Mouse (Mus musculus): Measurements from ENCODE around the gene Jak3. TPM values are rescaled to one million over a fixed set of nuclear protein-coding genes. Genes with fewer than 3 reads are reported as not detected.

The Jak3 gene
- polyA plus RNA-seq, 1 experiment from 2014 or later: 3.4 TPM

GRCm38 (mm10) chr8:71659751-71660150 is 16.3 kb upstream of the Jak3 start:
- H3K4me3 ChIP-seq (replicated peaks; ENCODE audit: low read length): no peak overlapping the region
- WGBS: 19% methylated on average over 1 of the region's 1 CpGs
- H3K27me3 ChIP-seq (replicated peaks; ENCODE audit: control insufficient read depth, insufficient read depth, low read length): peaks cover 17% of the 10 kb centered on the region
- peaks cover 6% of the 10 kb centered on the region; the same call in 1 of the 2 replicates for H3K36me3 ChIP-seq (ENCODE audit: control insufficient read depth, insufficient read depth)
- H3K9me3 ChIP-seq (ENCODE audit: control insufficient read depth, low read length): no peaks in the 10 kb centered on the region
- no peak overlapping the region for H3K4me2 ChIP-seq (ENCODE audit: low read length)
- H3K4me1 ChIP-seq (replicated peaks; ENCODE audit: control insufficient read depth, insufficient read depth, low read length): peaks cover 7% of the 10 kb centered on the region
- peak; percentile 32; the same call in 1 of the 2 replicates for ATAC-seq
- no peak overlapping the region for H3K27ac ChIP-seq (ENCODE audit: low read length)
- H3K9ac ChIP-seq (replicated peaks; ENCODE audit: low read depth, low read length): no peak overlapping the region

GRCm38 (mm10) chr8:71660325-71661120 is 15.6 kb upstream of the Jak3 start:
- Histone ChIP-seq H3K27ac (ENCODE audit: low read length) (no peak overlapping the region), H3K36me3 (ENCODE audit: control insufficient read depth, insufficient read depth) (peaks cover 6% of the 10 kb centered on the region; the same call in 1 of the 2 replicates)

GRCm38 (mm10) chr8:71665331-71666130 is 10.6 kb upstream of the Jak3 start:
- no peak for ATAC-seq
- H3K27me3 ChIP-seq (replicated peaks; ENCODE audit: control insufficient read depth, insufficient read depth, low read length): no peaks in the 10 kb centered on the region
- H3K9me3 ChIP-seq (ENCODE audit: control insufficient read depth, low read length): no peaks in the 10 kb centered on the region
- H3K4me3 ChIP-seq (replicated peaks; ENCODE audit: low read length): no peak overlapping the region
- H3K4me2 ChIP-seq (ENCODE audit: low read length): no peak overlapping the region
- peaks cover 38% of the 10 kb centered on the region for H3K4me1 ChIP-seq (replicated peaks; ENCODE audit: control insufficient read depth, insufficient read depth, low read length)
- WGBS: 4% methylated on average over 22 of the region's 22 CpGs
- no peak overlapping the region for H3K27ac ChIP-seq (ENCODE audit: low read length)
- H3K9ac ChIP-seq (replicated peaks; ENCODE audit: low read depth, low read length): no peak overlapping the region
- peaks cover 3% of the 10 kb centered on the region; the same call in 1 of the 2 replicates for H3K36me3 ChIP-seq (ENCODE audit: control insufficient read depth, insufficient read depth)

More at GRCm38 (mm10) chr8:71660325-71661120, 15.6 kb upstream of the Jak3 start:
- H3K27me3 ChIP-seq (replicated peaks; ENCODE audit: control insufficient read depth, insufficient read depth, low read length): peaks cover 13% of the 10 kb centered on the region
- ATAC-seq: peak; percentile 73
- no peaks in the 10 kb centered on the region for H3K9me3 ChIP-seq (ENCODE audit: control insufficient read depth, low read length)
- H3K4me3 ChIP-seq (replicated peaks; ENCODE audit: low read length): no peak overlapping the region
- 7% methylated on average over 36 of the region's 36 CpGs for WGBS
- no peak overlapping the region for H3K4me2 ChIP-seq (ENCODE audit: low read length)
- no peak overlapping the region for H3K9ac ChIP-seq (replicated peaks; ENCODE audit: low read depth, low read length)
- H3K4me1 ChIP-seq (replicated peaks; ENCODE audit: control insufficient read depth, insufficient read depth, low read length): peaks cover 7% of the 10 kb centered on the region

GRCm38 (mm10) chr8:71666855-71667254 is 9.2 kb upstream of the Jak3 start:
- peaks cover 40% of the 10 kb centered on the region for H3K4me1 ChIP-seq (replicated peaks; ENCODE audit: control insufficient read depth, insufficient read depth, low read length)
- peak overlapping the region; percentile 46 for H3K9ac ChIP-seq (replicated peaks; ENCODE audit: low read depth, low read length)

GRCm38 (mm10) chr8:71667256-71667655 is 8.8 kb upstream of the Jak3 start:
- Histone ChIP-seq H3K4me2 (ENCODE audit: low read length) (peak overlapping the region; percentile 37), H3K27me3 (replicated peaks; ENCODE audit: control insufficient read depth, insufficient read depth, low read length) (no peaks in the 10 kb centered on the region), H3K4me1 (replicated peaks; ENCODE audit: control insufficient read depth, insufficient read depth, low read length) (peaks cover 44% of the 10 kb centered on the region), H3K9me3 (ENCODE audit: control insufficient read depth, low read length) (no peaks in the 10 kb centered on the region), H3K9ac (replicated peaks; ENCODE audit: low read depth, low read length) (peak overlapping the region; percentile 46), H3K4me3 (replicated peaks; ENCODE audit: low read length) (no peak overlapping the region), H3K36me3 (ENCODE audit: control insufficient read depth, insufficient read depth) (peaks cover 3% of the 10 kb centered on the region; the same call in 1 of the 2 replicates), H3K27ac (ENCODE audit: low read length) (peak overlapping the region; percentile 61)
- 36% methylated on average over 5 of the region's 5 CpGs for WGBS
- ATAC-seq: no peak

More at GRCm38 (mm10) chr8:71666855-71667254, 9.2 kb upstream of the Jak3 start:
- no peak for ATAC-seq
- H3K36me3 ChIP-seq (ENCODE audit: control insufficient read depth, insufficient read depth): peaks cover 3% of the 10 kb centered on the region; the same call in 1 of the 2 replicates
- no peaks in the 10 kb centered on the region for H3K27me3 ChIP-seq (replicated peaks; ENCODE audit: control insufficient read depth, insufficient read depth, low read length)
- H3K4me2 ChIP-seq (ENCODE audit: low read length): peak overlapping the region; percentile 17; the same call in 1 of the 2 replicates
- no peak overlapping the region for H3K4me3 ChIP-seq (replicated peaks; ENCODE audit: low read length)
- peak overlapping the region; percentile 47 for H3K27ac ChIP-seq (ENCODE audit: low read length)
- no peaks in the 10 kb centered on the region for H3K9me3 ChIP-seq (ENCODE audit: control insufficient read depth, low read length)
- WGBS: 16% methylated on average over 1 of the region's 1 CpGs

- Histone ChIP-seq H3K27me3 (replicated peaks; ENCODE audit: control insufficient read depth, insufficient read depth, low read length) (no peaks in the 10 kb centered on the region), H3K9me3 (ENCODE audit: control insufficient read depth, low read length) (no peaks in the 10 kb centered on the region), H3K4me1 (replicated peaks; ENCODE audit: control insufficient read depth, insufficient read depth, low read length) (peaks cover 49% of the 10 kb centered on the region), H3K9ac (replicated peaks; ENCODE audit: low read depth, low read length) (peak overlapping the region; percentile 46), H3K27ac (ENCODE audit: low read length) (no peak overlapping the region), H3K36me3 (ENCODE audit: control insufficient read depth, insufficient read depth) (peaks cover under 1% of the 10 kb centered on the region; the same call in 1 of the 2 replicates), H3K4me2 (ENCODE audit: low read length) (peak overlapping the region; percentile 29), H3K4me3 (replicated peaks; ENCODE audit: low read length) (0 out of 2 replicates have a peak overlapping the region, but pooled peaks have one; percentile 2)
- WGBS: 6% methylated on average over 21 of the region's 21 CpGs
- no peak for ATAC-seq
Observed at GRCm38 (mm10) chr8:71668220-71668975, 7.7 kb upstream of the Jak3 start.

GRCm38 (mm10) chr8:71670198-71670597 is 5.9 kb upstream of the Jak3 start:
- peak; percentile 17 for ATAC-seq
- WGBS: 9% methylated on average over 10 of the region's 12 CpGs
- Histone ChIP-seq H3K27me3 (replicated peaks; ENCODE audit: control insufficient read depth, insufficient read depth, low read length) (no peaks in the 10 kb centered on the region), H3K9me3 (ENCODE audit: control insufficient read depth, low read length) (no peaks in the 10 kb centered on the region), H3K4me1 (replicated peaks; ENCODE audit: control insufficient read depth, insufficient read depth, low read length) (peaks cover 49% of the 10 kb centered on the region), H3K36me3 (ENCODE audit: control insufficient read depth, insufficient read depth) (no peaks in the 10 kb centered on the region), H3K27ac (ENCODE audit: low read length) (peak overlapping the region; percentile 69), H3K4me3 (replicated peaks; ENCODE audit: low read length) (peak overlapping the region; percentile 68), H3K4me2 (ENCODE audit: low read length) (peak overlapping the region; percentile 84), H3K9ac (replicated peaks; ENCODE audit: low read depth, low read length) (peak overlapping the region; percentile 71)

GRCm38 (mm10) chr8:71670621-71671548 is 5.2 kb upstream of the Jak3 start:
- Histone ChIP-seq H3K4me2 (ENCODE audit: low read length) (peak overlapping the region; percentile 84), H3K9me3 (ENCODE audit: control insufficient read depth, low read length) (no peaks in the 10 kb centered on the region), H3K27ac (ENCODE audit: low read length) (peak overlapping the region; percentile 88), H3K4me3 (replicated peaks; ENCODE audit: low read length) (peak overlapping the region; percentile 68), H3K9ac (replicated peaks; ENCODE audit: low read depth, low read length) (peak overlapping the region; percentile 71), H3K4me1 (replicated peaks; ENCODE audit: control insufficient read depth, insufficient read depth, low read length) (peaks cover 47% of the 10 kb centered on the region), H3K27me3 (replicated peaks; ENCODE audit: control insufficient read depth, insufficient read depth, low read length) (no peaks in the 10 kb centered on the region), H3K36me3 (ENCODE audit: control insufficient read depth, insufficient read depth) (no peaks in the 10 kb centered on the region)
- WGBS: under 1% methylated on average over 52 of the region's 64 CpGs
- ATAC-seq: peak; percentile 62
